Mouse (Mus musculus) C2C12 (cell line): ENCODE results near the gene Gm9837.

Source experiments
- CEBPB ChIP-seq: IDR thresholded peaks from one replicate; pipeline ENCODE4 v1.6.1; 2011; ENCODE audit warnings: low read depth, mild to moderate bottlenecking, control low read depth, moderate library complexity
- CTCF ChIP-seq: IDR thresholded peaks from one replicate; pipeline ENCODE4 v1.5.1; 2011; ENCODE audit not compliant: control insufficient read depth, insufficient read depth, insufficient read length
- MYOD1 ChIP-seq: IDR thresholded peaks from one replicate; pipeline ENCODE4 v1.6.1; 2011; ENCODE audit warnings: low read depth; ENCODE audit not compliant: control insufficient read depth, insufficient read length

DNA sequence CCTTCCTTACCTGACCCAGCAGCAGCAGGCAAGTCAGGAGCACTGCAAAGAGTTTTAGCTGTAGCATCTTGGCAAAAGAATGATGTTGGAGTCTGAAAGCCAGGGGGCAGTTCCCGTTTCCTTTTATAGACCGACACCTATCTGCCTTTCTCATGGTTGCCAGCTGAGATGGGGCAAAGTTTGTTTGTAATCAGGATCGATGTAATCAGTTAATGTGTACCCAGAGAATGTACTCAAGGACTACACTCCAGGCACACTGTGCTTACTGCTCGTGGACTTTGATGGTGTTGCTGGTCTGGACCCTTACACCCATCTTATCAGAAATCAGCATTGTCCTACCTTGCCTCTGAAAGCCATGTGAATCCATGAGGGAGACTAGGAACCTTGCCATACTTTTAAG is 47.2 kb downstream of the Gm9837 start, which contains the start of gene Leap2:
- TF ChIP-seq CTCF (no peak), MYOD1 (no peak), CEBPB (no peak)
